Mouse (Mus musculus) intestine, embryonic 15.5 days (tissue): ENCODE results near the gene Igfbpl1. TPM values are rescaled to one million over a fixed set of nuclear protein-coding genes. Genes with fewer than 3 reads are reported as not detected.

Source experiments
- ATAC-seq: fragments of 200-750 bp; cut with Nextera tagmentation; 2 replicates; pipeline ENCODE4 v1.8.0; 2017; ENCODE audit warnings: moderate TSS enrichment, moderate library complexity
- H3K27ac ChIP-seq: fragments of 300-500 bp; sonication (generic); 2 replicates; pipeline ENCODE4 v1.5.1; 2015; ENCODE audit warnings: mild to moderate bottlenecking, inconsistent platforms
- H3K27me3 ChIP-seq: fragments of 300-500 bp; sonication (generic); replicated peaks from 2 replicates; pipeline ENCODE4 v1.6.1; 2015; ENCODE audit warnings: inconsistent platforms
- H3K36me3 ChIP-seq: fragments of 300-500 bp; sonication (generic); 2 replicates; pipeline ENCODE4 v1.6.1; 2015; ENCODE audit warnings: inconsistent platforms
- H3K4me1 ChIP-seq: fragments of 300-500 bp; sonication (generic); replicated peaks from 2 replicates; pipeline ENCODE4 v1.6.1; 2015; ENCODE audit warnings: inconsistent platforms
- H3K4me2 ChIP-seq: fragments of 300-500 bp; sonication (generic); replicated peaks from 2 replicates; pipeline ENCODE4 v1.6.1; 2015; ENCODE audit warnings: mild to moderate bottlenecking, inconsistent platforms
- H3K4me3 ChIP-seq: fragments of 300-500 bp; sonication (generic); replicated peaks from 2 replicates; pipeline ENCODE4 v1.5.1; 2015; ENCODE audit warnings: inconsistent platforms
- H3K9ac ChIP-seq: fragments of 300-500 bp; sonication (generic); 2 replicates; pipeline ENCODE4 v1.6.1; 2015; ENCODE audit warnings: inconsistent platforms
- H3K9me3 ChIP-seq: fragments of 300-500 bp; sonication (generic); 2 replicates; pipeline ENCODE4 v1.6.1; 2016; ENCODE audit warnings: inconsistent platforms
- WGBS: fragments of 180-500 bp; shearing (Covaris S2); methylation state at CpG from one replicate; pipeline ENCODE4 v1.1.7; 2015; 5-methylcytosine and 5-hydroxymethylcytosine counted together
- polyA plus RNA-seq: library from polyadenylated mRNA; unstranded; fragments of >200 nt; fragmentation: Nextera tagmentation; extraction: Ambion mirVana; gene quantifications from 2 replicates; pipeline ENCODE4 v1.2.1, GENCODE M21; 2015

The Igfbpl1 gene
- polyA plus RNA-seq: 0.42 and 0.53 TPM in 2 replicates

- H3K4me2 ChIP-seq: peak within 1 kb of the TSS; percentile 78
- no peak within 1 kb of the TSS for H3K27ac ChIP-seq
- under 1% methylated on average over 90 of the region's 91 CpGs for WGBS
- H3K4me3 ChIP-seq: peak within 1 kb of the TSS; percentile 45
- peaks cover 57% of the 10 kb centered on the region for H3K27me3 ChIP-seq
- peaks cover 10% of the 10 kb centered on the region for H3K4me1 ChIP-seq
- no peaks in the 10 kb centered on the region for H3K36me3 ChIP-seq
- 0 out of 2 replicates have a peak, but pooled peaks have one; percentile 55 for ATAC-seq
- H3K9me3 ChIP-seq: no peaks in the 10 kb centered on the region
- no peak within 1 kb of the TSS for H3K9ac ChIP-seq
These were observed at the start of gene Igfbpl1 for GRCm38 (mm10) chr4:45826275-45827040. Gene Igfbpl1 (minus strand): TSS chr4:45826923.

DNA sequence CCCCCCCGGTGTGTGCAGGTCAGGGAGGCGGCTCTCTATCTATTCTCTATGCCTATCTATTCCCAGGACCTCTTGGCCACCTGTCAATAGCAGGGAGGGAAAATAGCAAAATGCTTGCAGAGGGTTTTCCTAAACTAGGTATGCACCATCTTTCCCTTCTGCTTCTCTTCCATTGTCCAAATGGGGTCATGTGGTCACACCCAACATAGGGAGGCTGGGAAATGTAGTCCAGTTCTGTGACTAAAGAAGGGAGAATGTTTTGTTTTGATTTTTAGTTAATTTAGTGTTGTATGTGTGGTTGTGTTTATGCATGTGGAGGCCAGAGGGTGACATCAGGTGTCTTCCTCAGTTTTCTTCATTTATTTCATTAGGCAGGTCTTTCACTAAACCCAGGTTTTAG is 45.4 kb upstream of the Igfbpl1 start:
- H3K36me3 ChIP-seq: no peaks in the 10 kb centered on the region
- WGBS: 92% methylated on average over 2 of the region's 2 CpGs
- H3K27me3 ChIP-seq: no peaks in the 10 kb centered on the region
- H3K9me3 ChIP-seq: no peaks in the 10 kb centered on the region
- H3K9ac ChIP-seq: no peak overlapping the region
- ATAC-seq: no peak
- H3K27ac ChIP-seq: no peak overlapping the region
- no peak overlapping the region for H3K4me2 ChIP-seq
- H3K4me3 ChIP-seq: no peak overlapping the region
- H3K4me1 ChIP-seq: peaks cover 6% of the 10 kb centered on the region

DNA sequence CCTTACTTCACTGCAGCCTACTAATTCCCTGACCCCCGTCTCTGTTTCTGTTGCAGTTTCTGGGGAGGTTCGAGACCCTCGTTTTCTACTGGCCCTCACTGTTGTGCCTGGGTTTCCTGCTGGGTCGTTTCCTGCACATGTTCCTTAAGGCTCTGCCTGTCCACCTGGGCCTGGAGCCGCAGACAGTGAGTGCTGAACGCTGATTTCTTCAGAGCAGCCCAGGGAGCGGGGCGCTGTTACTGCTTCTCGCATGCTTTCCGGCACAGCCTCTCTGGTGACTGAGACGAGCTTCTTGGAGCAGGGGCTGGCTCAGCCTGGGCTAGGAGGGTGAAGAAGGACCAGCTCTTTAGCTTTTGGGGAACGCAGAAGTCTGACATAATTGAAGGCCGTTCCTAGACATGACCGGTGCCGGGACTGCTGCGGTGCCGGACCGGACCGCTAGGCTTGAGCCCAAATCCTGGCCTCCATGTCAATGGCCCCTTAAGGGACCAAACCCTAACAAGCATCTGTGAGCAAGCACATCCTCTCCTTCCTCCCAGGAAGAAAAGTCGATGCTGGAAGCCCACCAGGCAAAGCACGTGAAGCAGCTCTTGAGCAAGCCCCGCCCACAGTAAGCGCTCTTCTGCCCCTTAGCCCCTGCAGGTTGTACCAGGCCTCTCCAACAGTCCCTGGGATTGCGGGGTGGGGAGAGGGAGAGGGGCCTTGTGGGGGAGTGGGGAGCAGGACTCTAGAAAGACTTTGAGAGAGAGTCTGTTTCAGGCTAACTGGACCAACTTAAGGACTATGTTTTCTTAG is 42.5 kb upstream of the Igfbpl1 start:
- Histone ChIP-seq H3K9ac (no peak overlapping the region), H3K27me3 (no peaks in the 10 kb centered on the region), H3K36me3 (no peaks in the 10 kb centered on the region), H3K4me1 (peaks cover 6% of the 10 kb centered on the region), H3K27ac (no peak overlapping the region), H3K9me3 (no peaks in the 10 kb centered on the region), H3K4me2 (0 out of 2 replicates have a peak overlapping the region, but pooled peaks have one; percentile 35), H3K4me3 (no peak overlapping the region)
- WGBS: 41% methylated on average over 24 of the region's 24 CpGs
- no peak for ATAC-seq

GRCm38 (mm10) chr4:45867416-45867815 is 40.7 kb upstream of the Igfbpl1 start:
- no peaks in the 10 kb centered on the region for H3K27me3 ChIP-seq
- 86% methylated on average over 8 of the region's 8 CpGs for WGBS
- no peaks in the 10 kb centered on the region for H3K9me3 ChIP-seq
- H3K4me1 ChIP-seq: peaks cover 6% of the 10 kb centered on the region
- no peak overlapping the region for H3K4me3 ChIP-seq
- H3K27ac ChIP-seq: no peak overlapping the region
- no peak for ATAC-seq
- no peak overlapping the region for H3K4me2 ChIP-seq
- H3K9ac ChIP-seq: no peak overlapping the region
- H3K36me3 ChIP-seq: no peaks in the 10 kb centered on the region

DNA sequence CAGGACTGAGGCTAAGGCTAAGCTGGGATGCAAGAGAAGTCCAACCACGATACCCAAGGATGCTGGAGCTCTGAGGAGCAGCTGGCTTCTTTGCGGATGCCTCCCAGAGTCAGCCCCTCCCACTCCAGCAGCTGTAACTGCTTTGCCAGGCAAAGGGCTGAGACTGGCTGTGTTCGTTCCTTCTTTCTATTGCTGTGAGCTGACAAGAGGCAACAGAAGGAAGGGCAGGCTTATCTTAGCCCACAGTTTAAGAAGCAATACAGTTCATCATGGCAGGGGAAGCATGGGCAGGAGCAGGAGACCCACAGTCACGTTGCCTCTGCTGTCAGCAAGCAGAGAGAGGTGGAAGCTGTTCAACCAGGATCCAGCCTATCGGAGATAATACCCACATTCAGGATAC is 34.4 kb upstream of the Igfbpl1 start:
- Histone ChIP-seq H3K9ac (no peak overlapping the region), H3K4me1 (no peaks in the 10 kb centered on the region), H3K9me3 (no peaks in the 10 kb centered on the region), H3K27me3 (no peaks in the 10 kb centered on the region), H3K27ac (no peak overlapping the region), H3K4me2 (no peak overlapping the region), H3K4me3 (no peak overlapping the region), H3K36me3 (no peaks in the 10 kb centered on the region)
- ATAC-seq: no peak
- WGBS: 52% methylated on average over 5 of the region's 5 CpGs

DNA sequence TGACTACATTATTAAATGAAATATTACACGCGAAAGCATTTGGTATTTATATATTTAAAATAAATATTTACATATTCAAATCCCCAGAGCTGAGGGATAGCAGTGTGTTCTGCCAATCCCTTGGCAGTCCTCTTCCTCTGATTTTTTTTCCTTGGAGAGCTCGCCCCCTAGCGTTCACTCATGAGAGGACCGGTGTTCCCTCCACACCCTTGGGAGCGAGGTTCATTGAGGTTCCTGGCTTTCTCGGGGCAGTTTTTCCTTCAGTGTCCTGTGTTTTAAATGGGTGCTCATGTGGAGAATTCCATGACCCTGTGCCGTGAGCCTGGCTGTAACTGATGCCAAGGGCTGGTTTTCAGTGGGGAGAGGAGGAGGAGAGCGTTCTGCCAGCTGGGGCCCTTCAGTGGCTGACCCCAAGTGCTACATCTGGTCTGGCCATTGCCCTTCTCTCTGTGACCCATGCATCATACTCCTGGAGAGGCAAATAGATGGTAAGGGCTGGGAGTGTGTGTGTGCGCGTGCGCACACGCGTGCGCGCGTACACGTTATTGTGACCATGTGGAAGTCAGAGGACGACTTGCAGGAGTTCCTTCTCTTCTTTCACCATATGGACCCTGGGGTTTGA is 29.2 kb upstream of the Igfbpl1 start:
- Histone ChIP-seq H3K27ac (no peak overlapping the region), H3K4me2 (no peak overlapping the region), H3K4me3 (no peak overlapping the region), H3K4me1 (peaks cover 13% of the 10 kb centered on the region), H3K9me3 (no peaks in the 10 kb centered on the region), H3K36me3 (no peaks in the 10 kb centered on the region), H3K27me3 (no peaks in the 10 kb centered on the region), H3K9ac (no peak overlapping the region)
- 45% methylated on average over 19 of the region's 19 CpGs for WGBS
- ATAC-seq: peak; percentile 64; the same call in 1 of the 2 replicates

GRCm38 (mm10) chr4:45853496-45854246 is 26.9 kb upstream of the Igfbpl1 start:
- H3K27me3 ChIP-seq: no peaks in the 10 kb centered on the region
- H3K36me3 ChIP-seq: no peaks in the 10 kb centered on the region
- ATAC-seq: no peak
- no peaks in the 10 kb centered on the region for H3K9me3 ChIP-seq
- 67% methylated on average over 15 of the region's 15 CpGs for WGBS
- peaks cover 16% of the 10 kb centered on the region for H3K4me1 ChIP-seq
- no peak overlapping the region for H3K9ac ChIP-seq
- H3K27ac ChIP-seq: no peak overlapping the region
- no peak overlapping the region for H3K4me3 ChIP-seq
- H3K4me2 ChIP-seq: no peak overlapping the region

GRCm38 (mm10) chr4:45851640-45852051 is 24.9 kb upstream of the Igfbpl1 start:
- peaks cover 19% of the 10 kb centered on the region for H3K4me1 ChIP-seq
- no peaks in the 10 kb centered on the region for H3K9me3 ChIP-seq
- ATAC-seq: peak; percentile 82
- 0 out of 2 replicates have a peak overlapping the region, but pooled peaks have one; percentile 36 for H3K27ac ChIP-seq
- H3K36me3 ChIP-seq: no peaks in the 10 kb centered on the region
- no peak overlapping the region for H3K4me3 ChIP-seq
- peak overlapping the region; percentile 11; the same call in 1 of the 2 replicates for H3K4me2 ChIP-seq
- peak overlapping the region; percentile 13; the same call in 1 of the 2 replicates for H3K9ac ChIP-seq
- no peaks in the 10 kb centered on the region for H3K27me3 ChIP-seq
- 13% methylated on average over 3 of the region's 3 CpGs for WGBS

GRCm38 (mm10) chr4:45849419-45849818 is 22.7 kb upstream of the Igfbpl1 start:
- Histone ChIP-seq H3K36me3 (no peaks in the 10 kb centered on the region), H3K27me3 (no peaks in the 10 kb centered on the region), H3K27ac (0 out of 2 replicates have a peak overlapping the region, but pooled peaks have one; percentile 40), H3K4me1 (peaks cover 19% of the 10 kb centered on the region), H3K4me3 (peak overlapping the region; percentile 27), H3K4me2 (peak overlapping the region; percentile 41), H3K9me3 (no peaks in the 10 kb centered on the region), H3K9ac (no peak overlapping the region)
- no peak for ATAC-seq
- 60% methylated on average over 1 of the region's 1 CpGs for WGBS

DNA sequence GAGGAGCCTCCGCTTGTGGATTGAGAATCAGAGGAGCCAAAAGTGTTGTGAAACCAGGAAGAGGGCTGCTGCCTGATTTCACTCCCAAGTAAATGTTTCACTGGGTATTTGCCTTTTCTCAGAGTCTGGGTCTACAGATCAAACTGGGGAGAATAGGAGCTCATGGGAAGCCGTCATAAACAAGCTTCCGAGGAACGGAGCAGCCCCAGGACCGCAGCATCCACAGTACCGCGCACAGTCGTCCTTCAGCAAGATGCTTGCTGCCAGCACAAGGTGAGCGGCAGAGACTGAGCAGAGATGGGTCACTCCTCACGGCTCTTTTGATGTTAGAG is 22.1 kb upstream of the Igfbpl1 start:
- H3K27me3 ChIP-seq: no peaks in the 10 kb centered on the region
- ATAC-seq: peak; percentile 73
- peaks cover 18% of the 10 kb centered on the region for H3K4me1 ChIP-seq
- no peak overlapping the region for H3K9ac ChIP-seq
- H3K4me2 ChIP-seq: peak overlapping the region; percentile 41
- peak overlapping the region; percentile 27 for H3K4me3 ChIP-seq
- 20% methylated on average over 10 of the region's 10 CpGs for WGBS
- no peaks in the 10 kb centered on the region for H3K9me3 ChIP-seq
- no peaks in the 10 kb centered on the region for H3K36me3 ChIP-seq
- peak overlapping the region; percentile 86 for H3K27ac ChIP-seq

DNA sequence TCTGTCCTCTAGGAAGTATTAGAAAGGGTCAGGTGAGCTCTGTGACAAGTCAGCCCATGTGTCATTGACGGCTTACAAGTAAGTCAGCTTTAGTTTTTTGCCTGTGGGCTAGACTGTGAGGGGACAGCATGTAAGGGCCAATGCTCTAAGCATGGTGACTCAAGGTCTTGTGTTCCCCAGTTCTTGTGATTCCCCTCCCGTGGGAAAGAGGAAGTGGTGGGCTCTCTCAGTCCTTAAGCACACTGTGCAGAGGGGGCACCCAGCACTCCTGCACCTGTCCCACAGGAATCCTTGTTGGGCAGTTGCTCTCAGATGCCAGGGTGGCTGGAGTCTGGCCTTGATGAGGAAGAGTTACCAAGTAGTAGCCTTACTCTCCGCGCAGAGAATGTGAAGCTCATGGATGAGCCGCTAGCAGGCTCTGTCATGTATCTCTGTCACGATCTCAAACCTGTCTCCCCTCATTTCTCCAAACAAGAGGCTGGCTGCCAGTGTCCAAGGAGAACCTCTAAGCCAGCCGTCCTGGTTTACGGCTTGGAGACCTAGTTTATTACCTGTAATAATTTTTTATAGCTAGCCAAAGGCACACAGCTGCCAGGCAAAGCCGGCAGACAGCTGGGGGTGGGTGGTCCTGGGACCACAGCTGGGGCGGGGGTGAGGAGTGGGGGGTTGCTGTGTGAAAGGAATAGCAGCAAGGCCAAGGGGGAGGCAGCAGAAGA is 21.5 kb upstream of the Igfbpl1 start, which contains the start of gene Stra6l:
Gene Stra6l, plus strand, starts transcription at position 556 of the 716 bp plus-strand sequence.
- no peaks in the 10 kb centered on the region for H3K27me3 ChIP-seq
- H3K4me2 ChIP-seq: peak within 1 kb of the TSS; percentile 41
- H3K4me3 ChIP-seq: peak within 1 kb of the TSS; percentile 27
- 24% methylated on average over 10 of the region's 10 CpGs for WGBS
- no peak within 1 kb of the TSS for H3K9ac ChIP-seq
- H3K4me1 ChIP-seq: peaks cover 17% of the 10 kb centered on the region
- ATAC-seq: peak; percentile 74
- no peaks in the 10 kb centered on the region for H3K9me3 ChIP-seq
- H3K36me3 ChIP-seq: no peaks in the 10 kb centered on the region
- H3K27ac ChIP-seq: peak within 1 kb of the TSS; percentile 86
